Mouse (Mus musculus): ENCODE measurements around the gene Eif4a2.

The Eif4a2 gene

GRCm38 (mm10) chr16:23106121-23106520 is 1.1 kb upstream of the Eif4a2 start:
- DNase-seq: no peak

GRCm38 (mm10) chr16:23107946-23108759 is 909 bp downstream of the Eif4a2 start:
- DNase-seq: peak; percentile 91

- DNase-seq: no peak
Observed at GRCm38 (mm10) chr16:23108943-23109342, 1.7 kb downstream of the Eif4a2 start.

GRCm38 (mm10) chr16:23109350-23110280 is 2.4 kb downstream of the Eif4a2 start:
- no peak for DNase-seq

- DNase-seq: no peak
Observed at GRCm38 (mm10) chr16:23112348-23112747, 5.1 kb downstream of the Eif4a2 start.

- no peak for DNase-seq
Observed at GRCm38 (mm10) chr16:23112861-23113435, 5.7 kb downstream of the Eif4a2 start.

- DNase-seq: no peak
Observed at GRCm38 (mm10) chr16:23113903-23114302, 6.7 kb downstream of the Eif4a2 start.

GRCm38 (mm10) chr16:23114339-23115171 is 7.3 kb downstream of the Eif4a2 start:
- no peak for DNase-seq

- no peak for DNase-seq
Observed at GRCm38 (mm10) chr16:23115486-23115885, 8.2 kb downstream of the Eif4a2 start.

- no peak for DNase-seq
Observed at GRCm38 (mm10) chr16:23117173-23117572, 9.9 kb downstream of the Eif4a2 start.

- DNase-seq: no peak
Observed at GRCm38 (mm10) chr16:23122446-23122845, 15.2 kb downstream of the Eif4a2 start.

- no peak for DNase-seq
Observed at GRCm38 (mm10) chr16:23123104-23123503, 15.9 kb downstream of the Eif4a2 start.

- DNase-seq: no peak
Observed at GRCm38 (mm10) chr16:23124398-23124797, 17.2 kb downstream of the Eif4a2 start.

- no peak for DNase-seq
Observed at GRCm38 (mm10) chr16:23127311-23127672, 20.0 kb downstream of the Eif4a2 start.

GRCm38 (mm10) chr16:23127673-23128375 is 20.6 kb downstream of the Eif4a2 start, which contains the start of gene Rfc4:
Rfc4 (minus strand) TSS chr16:23127737.
- DNase-seq: peak; percentile 95

- no peak for DNase-seq
Observed at GRCm38 (mm10) chr16:23130303-23130702, 23.1 kb downstream of the Eif4a2 start.

- no peak for DNase-seq
Observed at GRCm38 (mm10) chr16:23132336-23132735, 25.1 kb downstream of the Eif4a2 start.

GRCm38 (mm10) chr16:23135421-23136149 is 28.3 kb downstream of the Eif4a2 start:
- DNase-seq: peak; percentile 74

GRCm38 (mm10) chr16:23136406-23136970 is 29.2 kb downstream of the Eif4a2 start:
- DNase-seq: no peak

- DNase-seq: no peak
Observed at GRCm38 (mm10) chr16:23140911-23141310, 33.7 kb downstream of the Eif4a2 start.

GRCm38 (mm10) chr16:23144326-23144725 is 37.1 kb downstream of the Eif4a2 start:
- no peak for DNase-seq
